Mouse (Mus musculus) liver, embryonic 13.5 days (tissue): ENCODE measurements around the gene Nid1. TPM values are rescaled to one million over a fixed set of nuclear protein-coding genes. Genes with fewer than 3 reads are reported as not detected.

Experiments used
- ATAC-seq: fragments of 200-750 bp; cut with Nextera tagmentation; 2 replicates; pipeline ENCODE4 v1.8.0; 2017; ENCODE audit warnings: low read depth, mild to moderate bottlenecking, moderate number of reproducible peaks, moderate library complexity
- DNase-seq: peaks from one replicate; pipeline ENCODE4 v3.0.0; 2022
- H3K27ac ChIP-seq: fragments of 300-500 bp; sonication (generic); 2 replicates; pipeline ENCODE4 v1.5.1; 2015; ENCODE audit warnings: moderate library complexity, mild to moderate bottlenecking, inconsistent platforms
- H3K27me3 ChIP-seq: fragments of 300-500 bp; sonication (generic); 2 replicates; pipeline ENCODE4 v1.6.1; 2015; ENCODE audit warnings: mild to moderate bottlenecking, inconsistent platforms
- H3K36me3 ChIP-seq: fragments of 300-500 bp; sonication (generic); 2 replicates; pipeline ENCODE4 v1.6.1; 2015; ENCODE audit warnings: mild to moderate bottlenecking, inconsistent platforms
- H3K4me1 ChIP-seq: fragments of 300-500 bp; sonication (generic); replicated peaks from 2 replicates; pipeline ENCODE4 v1.6.1; 2015; ENCODE audit warnings: inconsistent platforms
- H3K4me2 ChIP-seq: fragments of 300-500 bp; sonication (generic); 2 replicates; pipeline ENCODE4 v1.6.1; 2015; ENCODE audit warnings: inconsistent platforms, mild to moderate bottlenecking, moderate library complexity
- H3K4me3 ChIP-seq: fragments of 300-500 bp; sonication (generic); replicated peaks from 2 replicates; pipeline ENCODE4 v1.5.1; 2015; ENCODE audit warnings: mild to moderate bottlenecking, inconsistent platforms
- H3K9ac ChIP-seq: fragments of 300-500 bp; sonication (generic); 2 replicates; pipeline ENCODE4 v1.6.1; 2015; ENCODE audit warnings: mild to moderate bottlenecking, inconsistent platforms
- H3K9me3 ChIP-seq: fragments of 300-500 bp; sonication (generic); replicated peaks from 2 replicates; pipeline ENCODE4 v1.6.1; 2016; ENCODE audit warnings: inconsistent platforms
- WGBS: fragments of 180-500 bp; shearing (Covaris S2); methylation state at CpG from one replicate; pipeline ENCODE4 v1.1.7; 2015; ENCODE audit not compliant: insufficient replicate concordance; 5-methylcytosine and 5-hydroxymethylcytosine counted together
- polyA plus RNA-seq: library from polyadenylated mRNA; unstranded; fragments of >200 nt; fragmentation: Nextera tagmentation; extraction: Ambion mirVana; gene quantifications from 2 replicates; pipeline ENCODE4 v1.2.1, GENCODE M21; 2015

The Nid1 gene
- polyA plus RNA-seq, 1 experiment from 2014 or later = 13.4 TPM

- WGBS = 75% methylated on average over 10 of the region's 10 CpGs
- H3K27ac ChIP-seq = no peak overlapping the region
- H3K4me1 ChIP-seq = no peaks in the 10 kb centered on the region
- H3K4me2 ChIP-seq = no peak overlapping the region
- H3K27me3 ChIP-seq = no peaks in the 10 kb centered on the region
- peaks cover 3% of the 10 kb centered on the region for H3K36me3 ChIP-seq
- no peak overlapping the region for H3K9ac ChIP-seq
- H3K4me3 ChIP-seq = no peak overlapping the region
- no peak for DNase-seq
- no peaks in the 10 kb centered on the region for H3K9me3 ChIP-seq
- ATAC-seq = no peak
Measured at GRCm38 (mm10) chr13:13502406-13502805, 65.1 kb downstream of the Nid1 start.

- Histone ChIP-seq H3K9me3 (no peaks in the 10 kb centered on the region), H3K36me3 (peaks cover 5% of the 10 kb centered on the region), H3K9ac (no peak overlapping the region), H3K27ac (no peak overlapping the region), H3K4me3 (no peak overlapping the region), H3K4me2 (no peak overlapping the region), H3K27me3 (no peaks in the 10 kb centered on the region), H3K4me1 (no peaks in the 10 kb centered on the region)
- 33% methylated on average over 4 of the region's 4 CpGs for WGBS
- no peak for ATAC-seq
- DNase-seq = no peak
Measured at GRCm38 (mm10) chr13:13503695-13504386, 66.5 kb downstream of the Nid1 start.

DNA sequence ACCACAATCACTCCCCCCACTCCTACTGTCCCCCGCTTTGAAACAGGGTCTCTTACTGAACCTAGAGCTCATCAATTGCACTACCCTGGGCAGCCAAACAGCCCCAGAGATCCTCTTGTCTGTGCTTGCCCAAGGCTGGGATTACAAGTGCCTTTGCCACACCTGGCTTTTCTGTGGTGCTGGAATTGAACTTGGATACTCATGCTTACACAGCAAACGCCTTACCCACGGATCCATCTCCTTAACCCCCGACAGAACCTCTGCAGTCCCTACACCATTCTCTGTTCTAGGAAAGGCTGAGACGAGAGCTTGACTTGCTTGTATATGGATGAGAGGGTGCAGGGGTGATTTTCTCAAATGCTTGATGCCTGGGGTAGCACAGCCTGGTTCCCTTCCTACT lies 67.7 kb downstream of the Nid1 start:
- 75% methylated on average over 5 of the region's 5 CpGs for WGBS
- Histone ChIP-seq H3K9me3 (no peaks in the 10 kb centered on the region), H3K27ac (no peak overlapping the region), H3K4me3 (no peak overlapping the region), H3K4me2 (no peak overlapping the region), H3K27me3 (no peaks in the 10 kb centered on the region), H3K36me3 (peaks cover 5% of the 10 kb centered on the region), H3K9ac (no peak overlapping the region), H3K4me1 (no peaks in the 10 kb centered on the region)
- no peak for ATAC-seq
- no peak for DNase-seq

DNA sequence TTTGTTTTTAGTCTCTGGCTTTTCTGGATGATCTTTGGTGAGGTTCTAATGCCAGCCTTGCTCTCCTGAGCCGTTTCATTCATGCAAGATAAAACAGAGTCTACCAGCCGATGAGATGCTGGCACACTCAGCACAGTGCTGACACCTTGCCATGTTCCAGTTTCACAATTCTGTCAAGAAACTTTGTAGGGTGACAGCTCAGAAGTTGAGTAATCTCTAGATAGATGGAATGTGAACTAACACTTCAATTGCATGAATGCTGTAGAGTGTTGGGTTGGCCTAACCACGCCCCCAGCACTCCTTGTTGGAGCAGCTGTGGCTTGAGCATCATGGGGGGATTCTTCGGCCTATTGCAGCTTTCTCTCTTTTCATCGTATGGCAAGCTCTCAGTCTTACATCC lies 69.2 kb downstream of the Nid1 start:
- Histone ChIP-seq H3K4me1 (no peaks in the 10 kb centered on the region), H3K27me3 (no peaks in the 10 kb centered on the region), H3K27ac (no peak overlapping the region), H3K9ac (no peak overlapping the region), H3K36me3 (peaks cover 5% of the 10 kb centered on the region), H3K9me3 (no peaks in the 10 kb centered on the region), H3K4me2 (no peak overlapping the region), H3K4me3 (no peak overlapping the region)
- ATAC-seq (no peak), DNase-seq (no peak)
- 70% methylated on average over 5 of the region's 5 CpGs for WGBS

DNA sequence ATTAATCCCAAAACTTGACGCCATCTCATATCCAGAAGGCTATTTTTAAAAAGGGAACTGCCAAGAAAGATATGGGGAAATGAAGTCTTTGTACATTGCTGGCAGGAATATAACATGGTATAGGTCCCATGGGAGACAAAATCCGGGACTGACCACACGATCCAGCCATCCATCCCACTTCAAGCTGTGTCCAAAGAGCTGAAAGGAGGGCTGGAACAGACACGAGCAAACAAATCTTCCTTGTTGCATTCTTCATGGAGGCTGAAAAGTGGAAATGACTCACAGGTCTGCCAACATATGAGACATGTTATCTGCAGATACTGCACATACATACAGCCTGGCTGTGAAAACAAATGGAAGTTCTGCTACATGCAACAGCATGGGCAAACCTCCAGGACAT lies 77.5 kb downstream of the Nid1 start:
- no peaks in the 10 kb centered on the region for H3K4me1 ChIP-seq
- H3K27me3 ChIP-seq = no peaks in the 10 kb centered on the region
- H3K4me3 ChIP-seq = no peak overlapping the region
- no peak overlapping the region for H3K27ac ChIP-seq
- H3K9me3 ChIP-seq = no peaks in the 10 kb centered on the region
- H3K36me3 ChIP-seq = peaks cover under 1% of the 10 kb centered on the region; the same call in 1 of the 2 replicates
- 53% methylated on average over 4 of the region's 4 CpGs for WGBS
- no peak overlapping the region for H3K9ac ChIP-seq
- ATAC-seq (no peak), DNase-seq (no peak)
- H3K4me2 ChIP-seq = no peak overlapping the region

GRCm38 (mm10) chr13:13516376-13517225 lies 79.2 kb downstream of the Nid1 start:
- Histone ChIP-seq H3K4me2 (no peak overlapping the region), H3K9ac (no peak overlapping the region), H3K36me3 (no peaks in the 10 kb centered on the region), H3K27me3 (no peaks in the 10 kb centered on the region), H3K4me1 (no peaks in the 10 kb centered on the region), H3K27ac (no peak overlapping the region), H3K4me3 (no peak overlapping the region), H3K9me3 (no peaks in the 10 kb centered on the region)
- ATAC-seq (peak; percentile 53; the same call in 1 of the 2 replicates), DNase-seq (peak; percentile 36)
- WGBS = 35% methylated on average over 17 of the region's 17 CpGs

DNA sequence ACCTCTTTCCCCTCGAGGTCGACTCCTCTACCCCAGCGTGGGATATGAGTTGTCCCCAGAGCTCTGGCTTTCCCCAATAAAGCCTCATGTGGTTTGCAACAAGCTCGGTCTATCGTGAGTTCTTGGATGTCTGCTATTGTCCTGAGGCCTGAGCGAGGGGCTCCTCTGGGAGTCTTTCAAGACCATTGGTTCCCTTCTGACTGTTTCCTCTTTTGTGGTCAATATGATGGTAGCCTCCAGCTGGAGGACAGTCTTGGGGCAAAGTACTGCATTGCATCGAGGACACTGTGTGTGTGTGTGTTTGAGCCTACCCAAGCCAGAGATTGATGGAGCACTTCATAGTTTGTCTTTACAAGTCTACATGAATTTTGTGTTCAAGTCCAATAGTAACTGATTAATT lies 80.8 kb downstream of the Nid1 start:
- WGBS = 30% methylated on average over 7 of the region's 7 CpGs
- ATAC-seq (no peak), DNase-seq (no peak)

GRCm38 (mm10) chr13:13520436-13520835 lies 83.1 kb downstream of the Nid1 start:
- DNase-seq (no peak), ATAC-seq (no peak)
- H3K27me3 ChIP-seq = no peaks in the 10 kb centered on the region
- no peak overlapping the region for H3K9ac ChIP-seq
- H3K36me3 ChIP-seq = no peaks in the 10 kb centered on the region
- H3K4me1 ChIP-seq = 0 out of 2 replicates have a peak, but pooled peaks cover 2% of the 10 kb centered on the region
- 69% methylated on average over 5 of the region's 5 CpGs for WGBS
- H3K4me2 ChIP-seq = no peak overlapping the region
- no peak overlapping the region for H3K4me3 ChIP-seq
- no peak overlapping the region for H3K27ac ChIP-seq
- no peaks in the 10 kb centered on the region for H3K9me3 ChIP-seq

More for the DNA sequence above, 80.8 kb downstream of the Nid1 start:
- Histone ChIP-seq H3K4me2 (no peak overlapping the region), H3K9ac (no peak overlapping the region), H3K4me1 (no peaks in the 10 kb centered on the region), H3K4me3 (no peak overlapping the region), H3K27ac (no peak overlapping the region), H3K9me3 (no peaks in the 10 kb centered on the region), H3K27me3 (no peaks in the 10 kb centered on the region), H3K36me3 (no peaks in the 10 kb centered on the region)

DNA sequence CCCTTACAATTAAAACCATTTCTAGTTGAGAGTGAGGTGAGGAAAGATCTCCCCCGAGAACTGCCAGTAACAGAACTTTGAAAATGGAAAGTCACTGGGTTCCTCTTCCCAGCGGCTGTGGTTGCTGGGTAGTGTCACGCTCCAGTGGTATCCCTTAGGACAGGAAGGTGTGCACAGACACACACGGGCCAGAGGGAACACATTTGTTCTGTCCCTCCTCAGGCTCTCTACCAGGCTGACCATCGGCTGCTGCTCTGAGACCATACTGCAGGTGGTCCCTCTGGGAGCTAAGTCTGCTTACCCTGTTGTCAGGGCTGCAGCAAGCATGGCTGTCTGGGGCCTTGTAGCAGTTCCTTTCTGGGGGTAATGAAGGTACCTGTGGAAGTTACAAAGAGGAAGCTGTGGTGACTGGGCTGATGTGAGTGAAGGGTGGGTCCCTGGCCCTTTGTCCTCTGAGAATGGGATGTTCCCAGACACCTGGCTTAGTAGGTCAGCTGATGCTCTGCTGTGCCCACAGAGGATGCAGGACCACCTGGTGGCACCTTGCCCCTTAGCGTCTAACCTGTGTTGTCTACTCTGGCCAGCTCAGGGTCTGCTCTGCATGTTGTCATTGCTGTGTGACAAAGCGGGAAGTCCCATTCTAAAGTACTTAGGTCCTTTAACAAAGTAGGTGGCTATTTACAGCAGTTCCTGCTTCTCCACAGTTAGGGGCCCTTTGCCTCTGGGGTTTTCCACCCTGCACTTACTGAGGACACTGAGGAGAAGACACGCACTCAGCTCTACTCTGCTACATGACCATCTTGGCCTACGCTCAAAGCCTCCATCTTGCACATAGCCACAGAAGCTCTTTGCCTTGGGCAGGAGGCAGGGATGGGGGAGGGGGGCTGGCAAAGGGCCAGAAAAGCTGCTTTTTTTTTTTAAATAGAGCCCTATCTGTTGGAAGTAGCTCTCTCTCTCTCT lies 86.6 kb downstream of the Nid1 start:
- ATAC-seq = peak; percentile 34; the same call in 1 of the 2 replicates
- no peaks in the 10 kb centered on the region for H3K36me3 ChIP-seq
- no peak overlapping the region for H3K9ac ChIP-seq
- DNase-seq = no peak
- H3K27ac ChIP-seq = 0 out of 2 replicates have a peak overlapping the region, but pooled peaks have one; percentile 32
- no peak overlapping the region for H3K4me3 ChIP-seq
- WGBS = 37% methylated on average over 9 of the region's 9 CpGs
- no peak overlapping the region for H3K4me2 ChIP-seq
- H3K9me3 ChIP-seq = no peaks in the 10 kb centered on the region
- H3K27me3 ChIP-seq = no peaks in the 10 kb centered on the region
- 0 out of 2 replicates have a peak, but pooled peaks cover 2% of the 10 kb centered on the region for H3K4me1 ChIP-seq

DNA sequence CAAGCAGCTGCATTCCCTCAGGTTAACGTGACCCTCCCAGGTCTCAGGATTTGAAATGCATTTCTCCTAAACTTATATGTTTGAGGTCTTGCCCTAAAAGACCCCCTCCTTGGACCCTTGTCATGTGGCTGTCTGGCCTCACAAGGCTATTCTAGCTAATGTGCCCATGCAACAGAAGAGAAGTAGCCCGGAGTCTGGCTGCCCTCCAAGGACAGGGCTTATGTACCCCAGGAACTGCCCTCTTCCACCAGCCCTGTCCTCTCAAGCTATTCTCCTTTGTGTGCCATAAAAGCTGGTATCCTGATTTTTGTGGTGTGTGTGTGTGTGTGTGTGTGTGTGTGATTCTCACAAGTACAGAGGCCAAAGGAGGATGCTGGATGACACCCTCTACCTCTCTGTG lies 87.9 kb downstream of the Nid1 start:
- H3K9ac ChIP-seq = no peak overlapping the region
- 0 out of 2 replicates have a peak, but pooled peaks cover 2% of the 10 kb centered on the region for H3K4me1 ChIP-seq
- 0 out of 2 replicates have a peak overlapping the region, but pooled peaks have one; percentile 4 for H3K27ac ChIP-seq
- no peak overlapping the region for H3K4me3 ChIP-seq
- H3K4me2 ChIP-seq = no peak overlapping the region
- H3K9me3 ChIP-seq = no peaks in the 10 kb centered on the region
- H3K27me3 ChIP-seq = no peaks in the 10 kb centered on the region
- no peak for DNase-seq
- no peak for ATAC-seq
- no peaks in the 10 kb centered on the region for H3K36me3 ChIP-seq
- 68% methylated on average over 2 of the region's 2 CpGs for WGBS

GRCm38 (mm10) chr13:13525877-13526276 lies 88.5 kb downstream of the Nid1 start:
- 0 out of 2 replicates have a peak overlapping the region, but pooled peaks have one; percentile 23 for H3K27ac ChIP-seq
- H3K9ac ChIP-seq = no peak overlapping the region
- H3K4me1 ChIP-seq = 0 out of 2 replicates have a peak, but pooled peaks cover 2% of the 10 kb centered on the region
- no peaks in the 10 kb centered on the region for H3K27me3 ChIP-seq
- DNase-seq (no peak), ATAC-seq (no peak)
- no peaks in the 10 kb centered on the region for H3K36me3 ChIP-seq
- no peak overlapping the region for H3K4me3 ChIP-seq
- H3K9me3 ChIP-seq = no peaks in the 10 kb centered on the region
- H3K4me2 ChIP-seq = no peak overlapping the region
- 66% methylated on average over 5 of the region's 5 CpGs for WGBS
